Mouse (Mus musculus) heart, postnatal 36 days (tissue): ENCODE measurements at regions not wholly inside any gene's neighbourhood (a gene's known extent, or its start where the extent isn't known, plus 50 kb on each side); places are given as distances from the start of the nearest gene placed in this dataset.
A peak's percentile ranks its signal among the peaks of the same experiment; 100 is the strongest.

Source experiments
- DNase-seq, 2 experiments: peaks; one replicate each; pipeline ENCODE4 v3.0.0; 2021 to 2022
- intact Hi-C: fragments of 180-260 bp; cut with DNase I; formaldehyde crosslinking; loops from one replicate; pipeline ENCODE4 v1.15.1; 2025

DNA sequence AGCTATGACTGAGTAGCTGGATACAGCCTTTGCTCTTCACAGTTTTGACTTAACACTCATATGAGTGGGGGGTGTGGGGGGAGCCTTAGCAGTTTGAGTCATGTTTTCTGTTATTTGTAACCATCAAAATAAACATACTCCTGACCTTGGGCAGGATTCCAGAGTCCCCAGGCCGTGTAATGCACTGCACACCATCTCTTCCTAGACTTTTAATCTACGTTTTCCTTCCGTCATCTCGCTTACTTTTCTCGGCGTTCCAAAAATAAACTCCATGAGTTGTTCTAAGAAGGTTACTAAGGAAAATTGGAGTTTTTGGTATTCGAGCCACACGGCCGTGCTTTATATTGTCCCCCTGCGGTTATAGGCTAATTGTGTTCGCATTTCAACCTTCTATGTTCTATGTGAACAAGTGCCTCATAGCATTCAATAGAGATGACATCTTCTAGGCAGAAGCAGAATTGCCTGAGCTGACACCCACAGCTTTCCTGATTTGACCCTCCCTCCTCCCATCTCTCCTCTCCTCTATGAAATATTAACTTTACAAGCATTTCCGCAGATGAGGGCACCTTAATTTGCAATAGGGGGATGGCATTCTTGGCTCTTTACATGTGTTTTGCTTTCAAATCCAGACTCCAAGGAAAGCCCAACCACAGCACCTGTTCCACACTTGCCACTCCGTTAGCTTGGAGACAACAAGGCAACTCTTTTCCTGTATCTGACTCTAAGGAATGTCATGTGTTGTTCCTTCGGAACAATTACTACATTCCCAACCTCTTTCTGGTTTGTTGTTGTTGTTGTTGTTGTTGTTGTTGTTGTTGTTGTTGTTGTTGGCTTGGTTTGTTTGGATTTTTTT lies 276.2 kb upstream of the Atp2b1 start:
- intact Hi-C loops, result no loop called here
- DNase-seq, result no peak

DNA sequence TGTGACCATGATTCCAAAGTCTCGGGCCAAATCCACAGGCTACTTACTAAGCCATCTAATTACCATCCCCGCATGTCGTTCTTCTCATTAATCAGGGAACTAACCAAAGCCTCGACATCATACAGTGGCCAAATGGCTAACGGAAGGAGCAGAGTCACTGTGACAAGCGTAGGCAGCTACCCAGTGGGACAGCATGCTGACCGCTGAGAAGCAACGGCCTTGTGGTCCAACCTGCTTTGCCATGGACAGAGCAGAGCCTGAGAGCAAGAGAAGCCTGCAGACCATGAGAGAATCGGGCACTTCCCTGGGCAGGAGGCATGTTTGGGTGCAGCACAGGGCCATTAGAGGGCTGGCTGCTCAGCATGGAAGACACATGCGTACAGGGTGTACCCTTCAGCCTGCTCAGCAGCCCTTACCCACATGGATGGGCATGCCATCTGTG lies 268.5 kb upstream of the Atp2b1 start:
- no peak for DNase-seq
- intact Hi-C loops, result no loop called here

DNA sequence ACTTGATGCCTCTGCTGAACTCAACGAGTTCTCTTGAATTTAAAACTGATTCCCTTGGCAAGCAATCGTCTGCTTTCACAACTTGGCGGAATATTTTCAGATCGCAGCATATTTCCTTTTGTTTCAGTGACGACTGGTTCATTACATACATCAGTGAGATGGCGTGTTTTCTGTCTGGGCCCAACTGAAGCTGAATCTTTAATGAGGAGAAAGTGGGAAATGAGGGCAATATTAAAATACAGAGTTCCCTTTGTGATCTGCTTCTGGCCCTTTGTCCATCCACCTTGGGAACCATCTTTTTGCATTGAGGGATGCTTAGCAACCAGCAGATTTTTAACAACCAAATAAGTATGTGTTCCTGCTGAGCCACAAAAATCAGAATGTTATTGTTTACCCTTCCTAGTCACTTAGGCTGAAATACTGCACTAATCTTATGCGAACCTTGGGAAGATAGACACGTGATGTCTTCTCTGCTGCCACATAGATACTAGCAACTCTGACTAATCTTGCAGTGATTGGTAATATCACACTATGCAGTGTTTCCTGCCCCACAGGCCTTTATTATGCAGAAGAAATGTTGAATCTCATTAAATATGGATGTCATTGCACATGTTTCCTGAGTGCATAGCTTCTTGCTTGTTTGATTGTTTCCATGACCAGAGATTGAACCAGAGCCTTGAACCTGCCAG lies 267.8 kb upstream of the Atp2b1 start:
- DNase-seq, result no peak
- intact Hi-C loops, result no loop called here

DNA sequence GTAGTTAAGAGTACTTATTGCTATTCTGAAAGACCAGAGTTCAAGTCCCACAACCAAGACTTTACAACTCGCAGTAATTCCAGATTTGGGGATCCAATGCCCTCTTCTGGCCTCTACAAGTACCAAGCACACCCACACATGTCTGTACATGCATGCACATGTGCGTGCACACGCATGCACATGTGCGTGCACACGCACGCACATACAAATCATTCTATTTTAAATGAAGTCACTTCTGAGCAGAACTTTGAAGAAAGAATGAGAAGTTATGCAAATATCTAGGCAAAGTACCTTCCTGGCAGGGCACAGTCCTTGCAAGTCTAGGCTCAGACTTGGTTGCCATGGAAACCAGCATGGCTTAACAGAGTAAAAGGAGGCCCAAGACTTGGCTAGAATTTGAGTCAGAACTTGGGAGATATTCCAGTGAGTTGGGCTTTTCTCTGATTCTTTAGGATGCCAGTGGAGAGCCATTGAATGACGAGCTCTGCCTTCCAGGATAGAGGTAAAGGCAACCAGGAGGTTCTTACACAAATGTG lies 265.4 kb upstream of the Atp2b1 start:
- DNase-seq, result no peak
- intact Hi-C loops, result no loop called here

DNA sequence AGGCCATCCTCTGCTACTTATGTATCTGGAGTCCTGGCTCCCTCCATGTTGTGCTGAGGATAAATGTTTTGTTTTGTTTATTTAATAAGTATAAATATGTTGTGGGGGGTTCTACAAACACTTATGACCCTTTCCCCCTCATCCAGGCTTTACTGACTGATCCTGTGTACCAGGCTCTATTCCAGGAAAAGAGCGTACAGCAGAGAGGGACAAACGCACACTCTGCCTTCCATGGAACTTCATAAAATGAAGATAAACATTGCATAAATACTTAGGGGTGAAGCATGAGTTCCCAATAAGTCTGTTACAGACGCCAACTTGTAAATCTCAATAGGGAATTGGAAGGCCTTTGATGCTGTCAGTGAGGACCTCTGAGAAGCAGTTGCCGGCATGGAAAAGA lies 263.7 kb upstream of the Atp2b1 start:
- intact Hi-C loops, result no loop called here
- no peak for DNase-seq

DNA sequence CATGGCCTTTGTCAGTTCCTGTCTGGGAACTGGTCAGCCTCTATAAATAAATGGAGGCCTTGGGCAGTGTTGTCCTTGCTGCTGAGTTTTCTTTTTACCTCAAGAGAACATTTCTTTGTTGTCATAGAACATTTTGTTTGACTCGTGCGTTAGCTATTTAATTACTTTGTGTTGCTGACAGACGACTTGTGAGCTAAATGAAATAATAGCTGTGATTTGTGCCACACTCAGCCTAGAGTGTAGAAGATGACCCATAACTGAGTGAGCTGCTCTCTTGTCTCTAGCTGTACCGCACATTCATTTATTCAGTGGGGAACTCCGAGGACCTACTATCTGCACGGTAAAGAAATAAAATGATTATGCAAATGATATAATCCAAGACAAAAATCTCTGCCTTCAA lies 263.1 kb upstream of the Atp2b1 start:
- intact Hi-C loops, result no loop called here
- no peak for DNase-seq

DNA sequence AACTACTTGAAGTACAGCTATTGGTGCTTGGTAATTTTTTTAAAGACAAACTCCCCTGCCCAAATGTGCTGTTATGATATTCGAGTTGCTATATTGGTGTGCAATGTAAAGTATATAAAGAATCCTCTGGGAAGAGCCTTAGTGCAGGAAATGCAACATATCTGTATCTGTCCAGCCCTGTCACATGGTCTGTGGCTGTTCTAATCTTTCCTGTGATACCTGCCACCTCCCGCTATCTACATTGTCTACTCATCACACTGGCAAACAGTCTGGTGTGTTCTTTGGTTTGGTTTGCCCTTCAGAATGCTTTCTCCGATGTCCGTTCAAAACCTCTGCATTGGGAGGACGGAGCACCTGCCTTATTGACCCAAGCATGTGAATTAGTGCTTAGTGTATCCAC lies 262.6 kb upstream of the Atp2b1 start:
- no peak for DNase-seq
- intact Hi-C loops, result no loop called here

DNA sequence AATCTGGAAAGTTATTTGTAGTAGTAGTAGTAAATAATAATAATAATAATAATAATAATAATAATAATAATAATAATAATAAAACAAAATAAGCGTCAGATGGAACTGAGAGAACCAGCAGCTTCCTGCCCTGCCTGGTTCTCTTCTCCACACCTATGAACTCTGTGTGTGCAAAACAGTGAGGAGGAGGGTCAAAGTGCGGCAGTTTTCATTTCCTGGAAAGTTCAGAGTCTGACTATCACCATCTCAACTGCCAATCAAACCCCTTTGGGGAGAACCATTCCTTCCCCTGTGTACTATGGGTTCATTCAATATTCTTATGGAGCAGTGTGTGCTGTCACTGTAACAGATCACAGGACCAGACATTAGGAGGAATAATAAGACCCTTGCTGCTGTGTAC lies 262.1 kb upstream of the Atp2b1 start:
- intact Hi-C loops, result no loop called here
- DNase-seq, result no peak

DNA sequence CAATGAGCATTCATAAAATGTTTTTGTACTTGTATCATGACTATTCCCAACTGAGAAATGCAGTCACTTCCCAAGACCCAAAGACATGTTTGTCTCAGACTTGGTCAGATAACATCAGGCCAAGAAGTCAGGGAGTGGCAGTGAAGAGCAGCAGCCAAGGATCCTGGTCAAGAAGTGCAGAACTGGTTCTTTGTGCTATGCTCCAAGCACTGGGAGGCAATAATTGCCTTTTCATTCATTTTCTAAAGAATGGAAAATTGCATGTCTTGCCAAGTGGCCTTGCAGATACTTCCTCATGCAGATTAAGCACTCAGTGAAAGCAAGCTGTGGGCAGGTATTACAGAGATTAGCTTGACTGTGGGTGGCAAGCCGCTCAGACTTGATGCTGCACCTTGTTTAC lies 253.5 kb upstream of the Atp2b1 start:
- DNase-seq, result peak; percentile 10 to 12
- intact Hi-C loops, result loop anchor here (1.0 to 5.0 kb wide), 2 partner anchors 197 to 257 kb away; no protein-coding TSS in a partner anchor

DNA sequence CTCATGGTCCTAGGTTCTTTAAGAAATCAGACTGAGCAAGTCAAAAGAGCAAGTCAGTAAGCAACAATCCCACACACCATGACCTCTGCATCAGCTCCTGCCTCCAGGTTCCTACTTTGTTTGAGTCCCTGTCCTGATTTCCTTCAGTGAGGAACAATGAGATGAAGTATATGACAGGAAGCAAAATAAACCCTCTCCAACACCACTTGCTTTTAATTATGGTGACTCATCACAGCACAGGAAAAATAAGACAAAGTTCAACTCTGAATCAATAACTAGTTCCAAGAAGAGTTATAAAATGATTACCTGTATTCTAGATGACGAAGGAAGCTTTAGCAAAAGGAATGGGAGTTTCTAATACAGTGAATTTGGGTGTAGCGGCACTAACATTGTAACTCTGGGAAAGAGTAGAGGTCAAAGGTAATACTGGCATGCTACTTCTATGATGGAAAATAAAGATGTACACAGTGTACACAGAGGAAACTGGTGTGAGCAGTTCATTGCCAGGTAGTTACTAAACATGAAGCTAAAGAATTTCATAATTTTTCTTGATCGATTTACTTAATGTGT lies 248.2 kb upstream of the Atp2b1 start:
- intact Hi-C loops, result no loop called here

DNA sequence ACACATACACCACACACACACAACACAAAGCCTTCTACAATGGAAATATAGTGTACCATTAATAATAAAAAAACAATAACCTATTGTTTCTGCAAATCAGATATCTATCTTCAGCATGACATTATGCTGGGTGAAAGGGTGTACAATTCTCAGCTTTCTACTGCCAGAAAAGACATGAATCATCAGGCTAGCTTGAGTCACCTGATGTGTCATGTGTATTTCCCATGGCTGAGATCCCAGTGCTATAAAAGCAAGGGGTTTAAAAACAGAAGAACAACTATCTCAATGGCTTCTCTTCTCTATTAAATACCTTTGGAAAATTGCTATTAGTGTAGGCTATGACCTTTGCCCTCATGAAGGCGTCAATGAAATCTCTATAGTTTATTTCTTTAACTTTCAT lies 246.5 kb upstream of the Atp2b1 start:
- intact Hi-C loops, result no loop called here
- DNase-seq, result no peak

More for the DNA sequence above, 248.2 kb upstream of the Atp2b1 start:
- DNase-seq, result no peak

DNA sequence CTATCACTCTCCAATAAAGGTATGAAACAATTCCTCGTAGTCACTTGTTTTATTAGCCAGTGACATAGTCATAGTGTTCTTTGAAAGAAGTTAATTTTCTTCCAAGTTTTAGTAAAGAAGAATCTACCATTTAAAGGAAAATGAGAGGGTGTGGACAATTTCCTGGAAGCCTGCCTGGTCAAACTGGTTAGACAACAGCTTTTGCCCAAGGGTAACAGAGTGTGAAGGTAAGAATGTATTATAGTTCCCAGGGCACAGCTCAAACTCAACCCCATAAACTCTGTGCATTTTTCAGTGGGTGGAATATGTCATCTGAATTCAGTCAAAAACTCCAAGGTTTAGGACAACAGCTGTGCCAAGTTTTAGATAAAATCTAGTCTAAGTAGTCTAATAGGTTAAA lies 240.1 kb upstream of the Atp2b1 start:
- intact Hi-C loops, result no loop called here
- no peak for DNase-seq

DNA sequence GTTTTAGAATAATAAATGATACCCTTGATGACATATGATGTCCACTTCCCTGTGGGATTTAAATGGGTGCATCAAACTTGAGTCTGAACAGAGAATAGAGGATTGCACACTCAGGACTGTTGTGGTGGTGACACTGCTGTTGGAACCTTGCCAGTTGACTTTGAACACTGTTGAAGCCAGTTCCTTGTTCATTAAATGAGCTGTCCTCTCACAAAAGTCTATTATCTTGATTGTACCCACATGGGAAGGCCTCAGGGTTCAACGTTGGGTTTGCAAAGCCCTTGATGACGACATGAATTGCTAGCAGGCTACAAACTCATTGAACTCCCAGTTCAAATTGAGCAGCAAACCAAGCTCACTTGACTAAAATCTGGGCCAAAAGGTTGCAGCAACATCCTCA lies 237.3 kb upstream of the Atp2b1 start:
- intact Hi-C loops, result no loop called here
- no peak for DNase-seq

DNA sequence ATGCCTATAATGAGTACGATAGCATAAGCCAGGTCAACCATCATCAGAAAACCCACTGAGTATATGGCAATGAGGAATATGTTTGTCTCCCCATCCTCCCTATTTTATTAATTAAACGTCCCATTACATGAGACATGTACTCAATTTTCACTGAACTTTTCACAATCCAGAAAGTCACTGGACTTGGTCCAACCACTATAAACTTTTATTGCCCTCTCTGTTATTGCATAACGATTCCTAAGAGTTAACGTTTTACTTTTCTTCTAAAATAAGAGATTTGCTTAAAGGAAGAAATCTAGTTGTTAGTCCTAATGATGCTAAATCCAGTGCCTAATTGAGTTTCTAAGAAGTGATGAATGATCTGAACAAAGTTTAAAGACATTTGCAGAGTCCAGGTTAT lies 236.0 kb upstream of the Atp2b1 start:
- intact Hi-C loops, result no loop called here
- DNase-seq, result no peak

DNA sequence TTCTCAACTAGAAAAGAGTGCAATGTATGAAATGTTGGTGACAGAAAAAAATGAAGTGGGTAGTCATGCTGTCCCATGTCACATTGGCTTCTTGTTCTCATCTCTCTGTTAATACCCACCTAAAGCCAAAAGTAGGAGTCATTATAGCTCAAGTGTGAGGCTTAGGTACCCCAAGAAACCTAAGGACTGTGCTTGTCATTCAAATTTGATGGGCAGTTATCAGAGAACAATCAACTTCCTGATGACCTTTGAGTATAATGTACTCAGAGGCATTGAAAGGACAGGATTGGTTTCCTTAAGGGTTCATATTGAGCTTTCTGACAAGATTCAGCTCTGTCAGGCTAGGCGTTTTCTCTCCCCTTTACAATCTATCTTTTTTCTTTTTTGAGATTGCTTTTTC lies 231.8 kb upstream of the Atp2b1 start:
- DNase-seq, result no peak
- intact Hi-C loops, result loop anchor here (2.0 kb wide), 1 partner anchor 232 kb away; the partner anchor contains the start of gene Atp2b1

DNA sequence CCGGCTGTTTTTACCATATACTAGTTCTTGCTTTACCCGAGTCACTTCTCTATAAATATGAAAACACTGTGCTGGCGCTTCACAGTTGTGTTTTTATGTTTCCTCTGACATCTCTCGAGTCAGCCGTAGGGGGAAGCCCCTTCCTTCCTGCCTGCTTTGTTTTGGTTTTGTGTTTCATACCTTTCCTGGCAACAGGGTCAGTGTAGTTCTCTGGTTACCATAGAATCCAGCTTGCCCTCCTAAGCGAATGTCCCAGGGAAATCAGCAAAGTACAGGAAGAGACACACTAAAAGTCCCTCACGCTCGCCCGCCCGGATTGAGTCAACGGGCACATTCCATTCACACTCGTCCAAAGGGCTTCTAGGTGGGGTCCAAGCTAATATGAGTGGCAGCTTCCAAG lies 230.0 kb upstream of the Atp2b1 start:
- intact Hi-C loops, result no loop called here
- DNase-seq, result peak; percentile 26 to 43

DNA sequence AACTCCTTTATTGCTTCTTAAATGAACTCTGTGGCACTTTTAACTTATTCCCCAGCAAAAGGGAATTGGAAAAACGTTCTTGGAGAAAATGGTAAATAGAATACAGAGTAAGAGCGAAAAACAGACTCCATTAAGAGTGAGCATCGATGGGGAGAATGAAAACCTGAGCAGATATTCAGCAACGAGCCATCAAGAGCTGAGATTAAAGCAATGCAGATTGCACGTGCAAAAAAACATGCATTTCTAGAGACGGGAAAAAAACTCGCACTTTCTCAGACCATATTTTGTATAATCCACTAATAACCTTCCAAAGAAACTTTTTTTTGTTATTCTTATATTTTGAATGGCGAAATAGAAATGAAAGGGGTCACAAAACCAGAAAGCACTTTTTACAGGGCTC lies 229.5 kb upstream of the Atp2b1 start:
- no peak for DNase-seq
- intact Hi-C loops, result no loop called here

DNA sequence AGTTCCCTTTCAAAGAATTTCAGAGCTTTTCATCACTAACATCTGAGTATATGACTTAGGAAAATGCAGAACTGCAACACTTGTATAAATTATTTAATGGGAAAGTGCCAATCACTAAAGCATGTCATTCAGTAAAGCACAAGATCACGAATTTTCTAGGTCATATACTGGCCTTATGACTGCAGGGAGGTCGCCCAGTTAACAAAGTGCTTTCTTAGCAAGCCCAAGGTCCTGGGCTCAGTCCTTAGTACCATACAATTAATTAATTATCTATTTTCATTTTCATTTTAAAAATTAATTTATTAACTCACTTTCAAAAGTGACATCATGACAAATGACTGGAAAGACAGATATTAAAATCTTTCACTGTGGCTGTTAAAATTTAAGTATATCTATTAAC lies 228.5 kb upstream of the Atp2b1 start:
- intact Hi-C loops, result no loop called here
- DNase-seq, result no peak

DNA sequence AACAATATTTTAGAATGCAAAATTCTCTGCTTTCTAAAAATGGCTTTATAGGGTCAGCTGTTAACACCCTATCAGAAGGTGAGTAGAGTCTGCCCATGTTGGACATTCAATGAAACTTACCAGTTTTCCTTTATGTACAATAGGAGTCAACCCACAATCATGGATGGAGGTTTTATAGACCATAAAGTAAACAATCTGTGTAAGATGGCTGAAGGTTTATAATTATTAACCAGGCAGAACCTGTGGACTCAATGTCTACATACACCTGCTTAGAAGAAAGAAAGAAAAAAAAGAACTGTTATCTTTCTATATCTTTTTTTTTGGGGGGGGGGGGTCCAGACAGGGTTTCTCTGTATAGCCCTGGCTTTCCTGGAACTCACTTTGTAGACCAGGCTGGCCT lies 227.8 kb upstream of the Atp2b1 start:
- DNase-seq, result no peak
- intact Hi-C loops, result no loop called here

DNA sequence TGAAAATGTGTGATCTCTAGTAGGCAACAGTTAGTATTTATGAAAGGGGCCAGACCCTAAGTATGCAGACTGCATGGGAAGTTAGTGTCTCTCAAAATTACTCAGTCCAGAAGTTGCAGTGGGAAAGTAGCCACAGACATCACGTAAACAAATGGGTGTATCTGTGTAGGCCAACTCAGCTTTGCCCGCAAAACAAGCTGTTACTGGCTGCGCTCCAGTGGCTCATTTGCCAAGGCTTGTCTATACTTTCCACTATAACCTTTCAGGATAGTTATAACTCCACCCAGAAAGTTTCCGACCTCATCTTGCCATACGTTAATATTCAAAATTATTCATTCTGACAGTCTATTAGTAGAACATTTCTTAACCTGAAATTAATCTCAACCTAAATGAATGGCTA lies 222.4 kb upstream of the Atp2b1 start:
- no peak for DNase-seq

DNA sequence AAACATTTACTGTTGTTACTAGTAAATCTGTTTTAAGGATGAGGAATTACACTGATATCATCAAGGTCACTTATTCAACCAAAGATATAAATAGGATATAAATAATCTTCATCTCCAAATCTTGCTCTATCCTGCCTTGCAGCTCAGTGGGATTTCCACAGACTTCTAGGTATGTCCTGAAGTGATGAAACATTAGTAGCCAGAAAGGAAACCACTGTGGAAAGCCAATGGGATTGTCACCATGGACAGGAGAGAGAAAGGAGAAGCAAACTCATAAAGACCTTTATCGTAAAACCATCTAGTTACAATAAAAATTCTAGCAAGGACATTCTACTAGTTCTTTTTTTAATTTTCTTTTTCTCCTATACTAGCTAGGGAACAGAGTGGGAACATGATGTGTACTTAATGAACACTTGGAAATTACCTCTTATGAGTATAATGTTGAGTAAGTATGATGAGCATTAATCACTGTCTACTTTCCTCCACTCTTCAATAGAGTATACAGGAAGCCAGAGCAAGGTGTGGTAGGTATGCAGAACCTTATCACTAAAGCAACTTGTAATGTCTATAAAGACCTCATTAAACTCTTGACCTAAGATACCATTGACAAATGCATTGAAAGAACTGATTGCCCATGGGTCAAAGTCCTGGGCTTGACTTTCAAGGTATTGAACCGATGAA lies 219.4 kb upstream of the Atp2b1 start:
- intact Hi-C loops, result no loop called here
- no peak for DNase-seq

More for the DNA sequence above, 222.4 kb upstream of the Atp2b1 start:
- intact Hi-C loops, result no loop called here
